Mouse (Mus musculus) cerebellum, postnatal 10 days (tissue): Measurements from ENCODE around the gene Catsperd.

Experiments used
- DNase-seq, 2 experiments: peaks; one replicate each; pipeline ENCODE4 v3.0.0; 2021; ENCODE audit warnings: mixed read lengths in 2 of 2

Catsperd gene

GRCm38 (mm10) chr17:56667591-56667990, 39.6 kb downstream of the Catsperd start:
- no peak for DNase-seq

GRCm38 (mm10) chr17:56668384-56669144, 40.6 kb downstream of the Catsperd start:
- peak; percentile 95 to 96 for DNase-seq

GRCm38 (mm10) chr17:56669766-56670165, 41.8 kb downstream of the Catsperd start:
- no peak for DNase-seq

DNA sequence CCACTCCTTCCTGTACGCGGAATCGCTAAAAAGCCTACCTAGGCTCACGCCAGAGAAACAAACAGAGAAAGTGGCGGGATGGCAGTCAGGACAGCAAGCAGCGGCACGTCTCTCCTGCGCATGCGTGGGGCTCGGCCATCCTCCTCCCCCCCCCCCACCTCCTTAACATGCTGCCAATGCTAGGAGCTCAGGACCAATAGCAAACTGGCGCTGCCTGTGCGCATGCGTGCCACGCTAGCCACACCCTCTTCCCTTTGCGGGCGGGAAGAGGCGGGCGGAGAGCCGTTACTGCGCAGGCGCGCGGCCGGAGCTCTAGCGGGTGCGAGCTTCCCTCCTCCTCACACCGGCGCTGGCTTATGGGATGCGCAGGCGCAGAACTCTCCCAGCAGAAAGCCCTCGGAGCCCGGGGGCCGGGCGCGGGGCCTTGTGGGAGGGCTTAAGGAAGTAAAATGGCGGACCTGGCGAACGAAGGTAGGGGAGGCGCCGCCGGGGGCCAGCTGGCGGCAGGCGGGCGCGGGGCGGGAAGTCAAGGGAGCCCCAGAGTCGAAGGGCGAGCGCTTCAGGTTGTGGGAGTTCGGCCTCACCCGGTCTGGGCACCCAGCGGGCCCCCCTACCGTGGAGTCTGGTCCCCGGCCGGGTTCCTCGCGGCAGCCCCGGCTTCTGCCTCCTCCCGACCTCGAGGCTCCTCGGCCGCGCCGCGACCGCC, 45.2 kb downstream of the Catsperd start, which contains the start of gene Ranbp3:
TSS of gene Ranbp3 (plus strand) at position 354 of the 706 bp plus-strand sequence.
- DNase-seq, result peak; percentile 99 to 100

DNA sequence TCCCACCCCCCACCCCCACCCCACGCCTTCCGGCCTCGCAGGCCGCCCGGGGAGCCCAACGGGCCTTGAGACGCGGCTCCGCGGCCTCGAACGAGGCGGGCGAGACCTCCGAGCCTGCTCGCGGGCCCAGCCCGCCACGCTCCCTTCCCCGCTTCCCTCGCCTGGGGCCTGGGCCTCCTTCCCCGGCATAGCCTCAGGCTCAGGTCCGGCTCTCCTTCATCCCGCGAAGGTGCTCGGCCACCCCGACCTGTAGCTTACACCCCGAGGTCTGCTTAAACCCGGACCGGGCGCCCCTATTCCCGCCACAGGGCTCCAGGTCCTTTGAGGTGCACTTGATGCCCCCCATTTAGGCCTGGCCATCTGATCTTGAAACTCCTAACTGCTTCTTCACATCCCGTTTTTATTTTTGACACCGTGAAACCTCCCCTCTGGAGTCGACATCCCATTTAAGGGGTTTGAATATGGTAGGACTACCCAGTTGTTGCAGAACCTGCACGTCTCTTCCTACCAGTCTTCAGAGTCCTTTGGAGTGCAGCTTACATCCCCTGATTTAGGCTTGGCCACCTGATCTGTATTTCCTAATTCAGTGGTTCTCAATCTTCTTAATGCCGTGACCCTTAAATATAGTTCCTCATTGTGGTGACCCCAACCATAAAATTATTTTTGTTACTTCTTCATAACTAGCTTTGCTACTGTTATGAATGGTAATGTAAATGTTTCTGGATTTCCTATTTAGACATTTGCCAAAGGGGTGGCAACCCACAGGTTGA, 45.9 kb downstream of the Catsperd start:
- peak in 1 of 2 experiments; percentile 50 for DNase-seq

GRCm38 (mm10) chr17:56681791-56682190, 53.8 kb downstream of the Catsperd start:
- DNase-seq, result no peak

DNA sequence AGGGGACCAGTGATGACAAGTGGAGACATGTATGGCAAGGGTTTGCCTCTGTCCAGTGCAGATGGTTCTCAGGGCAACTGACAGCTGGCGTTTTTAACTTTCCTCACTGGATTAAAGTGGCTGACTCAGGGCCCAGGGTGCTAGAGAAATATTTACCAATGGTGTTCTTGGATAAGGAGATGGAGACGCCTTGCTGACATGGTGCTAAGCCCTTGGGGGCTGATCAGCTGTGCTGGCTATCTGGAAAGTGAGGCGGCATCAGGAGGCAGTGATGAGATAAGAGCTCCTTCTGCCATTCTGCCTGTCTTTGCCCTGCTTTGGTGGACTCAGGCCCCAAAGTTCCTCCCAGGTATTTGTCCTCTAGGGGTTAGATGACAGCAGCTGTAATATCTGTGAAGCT, 54.9 kb downstream of the Catsperd start:
- DNase-seq, result no peak

GRCm38 (mm10) chr17:56683546-56684140, 55.7 kb downstream of the Catsperd start:
- DNase-seq, result no peak

DNA sequence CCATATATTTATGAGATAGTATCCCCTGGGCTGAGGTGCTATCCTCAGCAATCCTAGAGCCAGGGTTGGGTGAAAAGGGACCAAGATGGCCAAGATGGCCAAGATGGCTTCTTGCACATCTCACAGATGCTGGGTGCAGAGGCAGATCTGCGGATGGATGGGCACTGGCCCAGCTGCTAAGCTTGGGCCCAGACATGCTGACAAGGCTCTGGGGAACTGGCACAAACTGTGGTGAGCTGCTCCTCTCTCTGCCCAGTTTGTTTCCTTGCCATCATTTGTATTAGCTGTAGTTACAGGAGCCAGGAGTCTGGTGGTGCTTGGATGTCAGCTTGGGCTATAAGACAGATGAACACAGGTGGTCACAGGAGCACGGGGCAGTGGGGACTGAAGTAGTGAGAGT, 56.7 kb downstream of the Catsperd start:
- peak in 1 of 2 experiments; percentile 48 for DNase-seq

DNA sequence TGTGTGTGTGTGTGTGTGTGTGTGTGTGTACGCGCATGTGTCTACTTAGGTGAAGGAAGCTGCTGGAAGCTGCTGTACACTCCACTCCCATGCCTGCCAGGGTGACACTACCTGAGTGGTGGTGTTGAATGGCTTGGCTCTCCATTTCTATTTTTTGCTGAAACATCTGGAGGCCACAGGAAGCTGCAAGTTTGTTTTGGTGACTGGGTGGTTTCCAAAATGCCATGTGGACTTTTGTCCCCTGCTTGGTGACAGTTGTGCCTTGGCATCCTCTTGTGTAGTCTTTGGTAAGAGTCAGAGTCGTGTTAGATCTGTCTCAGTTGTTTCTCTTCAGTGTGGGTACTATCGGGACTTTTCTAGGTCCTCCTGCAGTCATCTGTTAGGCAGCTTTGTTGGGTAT, 58.9 kb downstream of the Catsperd start:
- DNase-seq, result no peak

DNA sequence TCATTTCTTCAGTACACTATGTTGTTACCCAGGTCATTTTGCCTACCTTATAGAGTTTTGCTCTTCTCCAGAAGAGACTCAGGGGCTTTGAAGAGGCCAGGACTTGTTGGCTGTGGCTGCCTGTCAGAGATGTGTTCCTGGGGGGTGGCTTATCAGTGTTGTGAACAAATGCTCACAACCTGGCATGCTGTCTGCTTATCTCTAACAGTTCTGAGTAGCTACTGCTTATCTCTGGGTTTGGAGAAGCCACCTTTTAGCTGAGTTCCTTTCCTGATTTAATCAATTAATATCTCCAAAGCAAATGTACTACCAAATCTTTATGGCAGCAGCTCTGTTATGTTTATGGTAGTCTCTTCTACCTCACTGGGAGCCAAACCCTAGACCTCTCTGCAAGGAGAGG, 60.1 kb downstream of the Catsperd start:
- no peak for DNase-seq

GRCm38 (mm10) chr17:56688689-56689088, 60.7 kb downstream of the Catsperd start:
- no peak for DNase-seq

DNA sequence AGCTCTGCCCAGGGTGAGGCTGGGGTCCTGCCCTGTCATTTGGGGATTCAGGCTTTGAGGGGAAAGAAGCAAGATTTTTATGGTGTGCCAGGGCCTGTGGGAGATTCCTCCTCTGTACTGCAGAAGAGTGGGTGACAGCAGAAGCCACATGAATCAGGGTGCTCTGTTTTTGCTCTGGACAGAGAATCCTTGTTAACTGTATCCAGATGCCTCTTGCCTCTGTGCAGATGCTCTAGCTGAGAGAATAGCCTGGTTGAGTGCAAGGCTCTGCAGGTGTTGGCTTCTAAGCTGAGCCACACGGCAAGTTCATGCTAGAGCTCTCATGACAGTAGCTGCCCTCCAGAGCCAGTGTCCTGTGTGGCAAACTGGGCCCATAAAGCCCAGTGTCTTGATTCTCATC, 65.5 kb downstream of the Catsperd start:
- no peak for DNase-seq

- DNase-seq, result peak; percentile 87 to 90
These were observed 65.9 kb downstream of the Catsperd start for GRCm38 (mm10) chr17:56693851-56694310.

GRCm38 (mm10) chr17:56700451-56700850, 72.5 kb downstream of the Catsperd start:
- no peak for DNase-seq

- DNase-seq, result no peak
These were observed 75.1 kb downstream of the Catsperd start for GRCm38 (mm10) chr17:56703038-56703437.

DNA sequence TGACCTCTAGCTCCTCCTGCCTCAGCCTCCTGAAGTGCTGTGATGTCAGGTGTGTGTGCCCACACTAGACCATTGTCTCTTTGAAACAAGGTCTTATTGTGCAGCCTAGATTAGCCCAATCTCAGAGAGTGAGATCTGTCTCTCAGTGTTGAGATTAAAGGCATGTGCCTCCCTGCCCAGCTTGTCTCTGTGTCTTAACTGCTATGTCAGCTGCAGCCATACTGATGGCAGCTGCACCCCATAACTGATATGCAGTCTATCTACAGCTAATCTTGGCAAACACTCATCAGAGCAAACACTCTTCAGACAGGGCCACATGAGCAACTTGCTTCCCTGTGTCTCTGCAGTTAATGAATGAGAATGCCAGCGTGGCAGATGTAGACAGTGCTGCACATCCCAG, 78.6 kb downstream of the Catsperd start:
- no peak for DNase-seq

GRCm38 (mm10) chr17:56708692-56709091, 80.7 kb downstream of the Catsperd start:
- peak in 1 of 2 experiments; percentile 46 for DNase-seq

- DNase-seq, result no peak
These were observed 81.8 kb downstream of the Catsperd start for GRCm38 (mm10) chr17:56709708-56710107.
